Mouse (Mus musculus): ENCODE data around the gene Cfh. TPM values are rescaled to one million over a fixed set of nuclear protein-coding genes. Genes with fewer than 3 reads are reported as not detected.

The Cfh gene
- polyA plus RNA-seq, 1 experiment from 2014 or later, result 19.7 TPM

DNA sequence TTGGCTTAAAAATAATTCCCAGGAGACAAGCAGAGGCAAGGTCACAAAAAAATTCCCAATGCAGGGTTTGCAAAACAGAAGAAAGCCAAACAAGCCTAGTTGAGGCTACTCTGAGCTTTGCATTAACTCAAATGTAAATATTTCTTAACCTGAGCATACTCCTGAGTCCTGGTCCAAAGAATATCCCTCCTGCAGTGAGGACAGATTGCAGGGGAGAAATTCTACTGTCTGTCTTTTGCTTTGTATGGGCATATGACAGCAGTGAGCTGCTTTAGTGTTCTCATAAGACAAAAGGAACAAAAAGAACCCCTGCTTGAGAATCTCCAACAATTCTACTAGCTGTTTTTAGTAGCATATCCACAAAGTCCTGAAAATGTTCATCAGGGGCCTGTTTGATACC lies 114.1 kb downstream of the Cfh start:
- H3K4me2 ChIP-seq (ENCODE audit: low read length), result no peak overlapping the region
- no peak overlapping the region for H3K27ac ChIP-seq (ENCODE audit: low read depth, low read length)
- H3K27me3 ChIP-seq (replicated peaks; ENCODE audit: control insufficient read depth, insufficient read depth, low read length), result no peaks in the 10 kb centered on the region
- H3K9ac ChIP-seq (ENCODE audit: low read depth, low read length), result no peak overlapping the region
- no peaks in the 10 kb centered on the region for H3K36me3 ChIP-seq (ENCODE audit: control insufficient read depth, insufficient read depth, low read length)
- H3K9me3 ChIP-seq (ENCODE audit: control insufficient read depth, low read length), result no peaks in the 10 kb centered on the region
- H3K4me3 ChIP-seq (ENCODE audit: low read length), result no peak overlapping the region
- H3K4me1 ChIP-seq (ENCODE audit: control insufficient read depth, insufficient read depth, low read depth, low read length), result no peaks in the 10 kb centered on the region
- no peak for ATAC-seq

Other genes with a start within 250 kb of the Cfh start
- gene Kcnt2, start 62.4 kb upstream of the Cfh start, polyA plus RNA-seq (2015; fragmentation: Nextera tagmentation; extraction: Ambion mirVana), result 3.1 TPM in 2 replicates